Mouse (Mus musculus): ENCODE data around the gene Gm49354.

DNA sequence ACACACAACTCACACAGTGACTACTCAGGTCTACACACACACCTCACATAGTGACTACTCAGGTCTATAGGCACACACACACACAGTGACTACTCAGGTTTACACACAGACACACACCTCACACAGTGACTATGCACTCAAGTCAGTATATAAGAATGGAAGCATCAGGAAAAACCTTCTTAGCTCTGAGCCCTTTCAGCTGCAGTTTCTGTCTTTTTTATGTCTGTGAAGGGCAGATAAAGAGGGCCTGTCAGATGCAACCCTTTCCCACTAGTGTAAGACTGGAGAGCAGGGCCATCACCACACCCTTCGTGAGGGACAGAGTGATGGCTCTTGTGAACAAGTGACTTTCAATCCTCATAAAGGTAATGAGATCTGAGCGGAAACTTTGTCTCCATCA is 43.6 kb downstream of the Gm49354 start:
- no peak for TF ChIP-seq CTCF (IDR thresholded peaks at IDR 0.05; ENCODE audit: low read depth)
- peak; percentile 87 for TF ChIP-seq EP300 (IDR thresholded peaks at IDR 0.05; ENCODE audit: low read depth)
